Mouse (Mus musculus): ENCODE measurements around the gene 1110002E22Rik. TPM values are rescaled to one million over a fixed set of nuclear protein-coding genes. Genes with fewer than 3 reads are reported as not detected.

1110002E22Rik gene
- total RNA-seq, 2 experiments from 2014 or later = 1.4 TPM

GRCm38 (mm10) chr3:138103690-138104089, 38.8 kb downstream of the 1110002E22Rik start:
- DNase-seq (ENCODE audit: low spot score in 2 of 2) = no peak

GRCm38 (mm10) chr3:138105056-138105455, 40.2 kb downstream of the 1110002E22Rik start:
- no peak for DNase-seq (ENCODE audit: low spot score in 2 of 2)

GRCm38 (mm10) chr3:138106887-138107286, 42.0 kb downstream of the 1110002E22Rik start:
- DNase-seq (ENCODE audit: low spot score in 2 of 2) = no peak

- no peak for DNase-seq (ENCODE audit: low spot score in 2 of 2)
Measured at GRCm38 (mm10) chr3:138110910-138111782, 46.3 kb downstream of the 1110002E22Rik start.

- no peak for DNase-seq (ENCODE audit: low spot score in 2 of 2)
Measured at GRCm38 (mm10) chr3:138114106-138114505, 49.3 kb downstream of the 1110002E22Rik start.

- DNase-seq (ENCODE audit: low spot score in 2 of 2) = no peak
Measured at GRCm38 (mm10) chr3:138116871-138117270, 52.0 kb downstream of the 1110002E22Rik start.

GRCm38 (mm10) chr3:138118392-138118791, 53.5 kb downstream of the 1110002E22Rik start:
- DNase-seq (ENCODE audit: low spot score in 2 of 2) = no peak

- DNase-seq (ENCODE audit: low spot score in 2 of 2) = no peak
Measured at GRCm38 (mm10) chr3:138118831-138119230, 54.0 kb downstream of the 1110002E22Rik start.

GRCm38 (mm10) chr3:138119444-138120105, 54.7 kb downstream of the 1110002E22Rik start:
- DNase-seq (ENCODE audit: low spot score in 2 of 2) = no peak

GRCm38 (mm10) chr3:138121461-138121860, 56.6 kb downstream of the 1110002E22Rik start:
- no peak for DNase-seq (ENCODE audit: low spot score in 2 of 2)

GRCm38 (mm10) chr3:138123842-138124241, 59.0 kb downstream of the 1110002E22Rik start:
- no peak for DNase-seq (ENCODE audit: low spot score in 2 of 2)

- DNase-seq (ENCODE audit: low spot score in 2 of 2) = no peak
Measured at GRCm38 (mm10) chr3:138129110-138129509, 64.3 kb downstream of the 1110002E22Rik start.

- DNase-seq (ENCODE audit: low spot score in 2 of 2) = no peak
Measured at GRCm38 (mm10) chr3:138130692-138131091, 65.8 kb downstream of the 1110002E22Rik start.

Other genes with a start within 250 kb of the 1110002E22Rik start
- 100 to 1,000 TPM; 158 to 167 TPM for gene H2afz, start 200.6 kb upstream of the 1110002E22Rik start, total RNA-seq (2021)
- 10 to 100 TPM; 49.6 to 50.2 TPM for gene Dnajb14, start 197.4 kb upstream of the 1110002E22Rik start, total RNA-seq (2021)
- gene Lamtor3, start 146.5 kb upstream of the 1110002E22Rik start, total RNA-seq (2021) = 10 to 100 TPM; 62.9 to 65.8 TPM
- gene Dapp1, start 83.5 kb upstream of the 1110002E22Rik start, total RNA-seq (2021) = 1 to 10 TPM; 3.6 to 5.3 TPM
- under 1 TPM in 1 of 2 experiments, not detected in 1; 0.32 TPM for gene Gm5105, start 2.3 kb downstream of the 1110002E22Rik start, total RNA-seq (2021)
- 1 to 10 TPM; 5.1 to 7.9 TPM for gene Trmt10a, start 78.4 kb downstream of the 1110002E22Rik start, total RNA-seq (2021)
- 1 to 10 TPM; 4.5 to 5.0 TPM for gene Mttp, start 79.9 kb downstream of the 1110002E22Rik start, total RNA-seq (2021)
- gene 4930579F01Rik, start 128.8 kb downstream of the 1110002E22Rik start, total RNA-seq (2021) = not detected
- gene Adh7, start 152.7 kb downstream of the 1110002E22Rik start, total RNA-seq (2021) = under 1 TPM in 1 of 2 experiments, not detected in 1; 0.09 TPM
- 1 to 10 TPM; 1.0 to 1.7 TPM for gene Adh1, start 195.9 kb downstream of the 1110002E22Rik start, total RNA-seq (2021)
- gene Adh6a, start 248.2 kb downstream of the 1110002E22Rik start, total RNA-seq (2021) = not detected

Data from layer of hippocampus, postnatal 14 days (tissue).